Mouse (Mus musculus) left cerebral cortex, adult 2 months (tissue): ENCODE results near the gene BC051019. TPM values are rescaled to one million over a fixed set of nuclear protein-coding genes. Genes with fewer than 3 reads are reported as not detected.

ENCODE experiments used
- DNase-seq, 2 experiments: peaks; one replicate each; pipeline ENCODE4 v3.0.0; 2021 to 2022; ENCODE audit warnings: low spot score in 2 of 2, mixed read lengths in 1 of 2; ENCODE audit errors: extremely low spot score in 1 of 2
- H3K27ac ChIP-seq: fragments of 200-600 bp; 2 replicates; pipeline ENCODE4 v1.8.1; 2022
- H3K4me3 ChIP-seq: fragments of 200-600 bp; 2 replicates; pipeline ENCODE4 v1.8.1; 2022
- CTCF ChIP-seq: fragments of 200-600 bp; IDR thresholded peaks from 2 replicates; pipeline ENCODE4 v1.8.1; 2022; ENCODE audit warnings: antibody characterized with exemption, mild to moderate bottlenecking, moderate library complexity
- intact Hi-C: fragments of 180-260 bp; cut with DNase I; formaldehyde crosslinking; loops from one replicate; pipeline ENCODE4 v1.15.1; 2025
- long read RNA-seq, 2 experiments: library from polyadenylated mRNA; stranded (forward); transcript quantifications; one replicate each; pipeline ENCODE4 v2.0.0; 2021; ENCODE audit warnings: borderline mapping rate in 2 of 2
- total RNA-seq, 2 experiments: library from RNA; stranded (reverse); gene quantifications; 2 replicates each; pipeline ENCODE4 v1.2.3; 2021

Gene BC051019
- total RNA-seq, result not detected
- long read RNA-seq, experiment 1, result 0 reads
- long read RNA-seq, experiment 2, result 0 reads

- intact Hi-C loops, result no loop called here
- no peak within 1 kb of the TSS for H3K4me3 ChIP-seq
- DNase-seq, result no peak
- no peak within 1 kb of the TSS for H3K27ac ChIP-seq
- no peak for TF ChIP-seq CTCF
These were observed at the start of gene BC051019 for GRCm38 (mm10) chr7:109723697-109724096. Gene BC051019 (minus strand): TSS chr7:109723850.

DNA sequence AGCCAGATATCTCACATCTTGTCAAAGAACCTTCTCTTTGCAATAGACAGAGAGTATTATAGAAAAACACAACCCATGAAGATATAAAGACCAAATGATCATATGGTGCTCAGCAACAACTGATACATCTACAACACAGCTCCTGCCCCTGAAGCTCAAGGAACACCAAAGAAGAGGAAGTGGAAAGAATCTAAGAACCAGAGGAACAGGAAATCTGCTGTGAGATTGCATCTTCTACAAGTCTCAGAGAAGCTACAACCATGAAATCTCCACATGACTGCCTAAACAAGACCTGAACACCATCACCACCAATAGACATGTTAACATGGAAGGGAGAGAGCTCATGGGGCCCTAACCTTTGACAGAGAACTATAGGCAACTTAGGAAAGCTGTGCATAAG lies 48.6 kb upstream of the BC051019 start:
- no peak for DNase-seq
- intact Hi-C loops, result no loop called here
- H3K27ac ChIP-seq, result no peak overlapping the region
- no peak for TF ChIP-seq CTCF
- H3K4me3 ChIP-seq, result no peak overlapping the region

- DNase-seq, result no peak
- intact Hi-C loops, result no loop called here
- no peak for TF ChIP-seq CTCF
- Histone ChIP-seq H3K4me3 (no peak overlapping the region), H3K27ac (no peak overlapping the region)
These were observed 45.2 kb upstream of the BC051019 start for GRCm38 (mm10) chr7:109768699-109769383.

DNA sequence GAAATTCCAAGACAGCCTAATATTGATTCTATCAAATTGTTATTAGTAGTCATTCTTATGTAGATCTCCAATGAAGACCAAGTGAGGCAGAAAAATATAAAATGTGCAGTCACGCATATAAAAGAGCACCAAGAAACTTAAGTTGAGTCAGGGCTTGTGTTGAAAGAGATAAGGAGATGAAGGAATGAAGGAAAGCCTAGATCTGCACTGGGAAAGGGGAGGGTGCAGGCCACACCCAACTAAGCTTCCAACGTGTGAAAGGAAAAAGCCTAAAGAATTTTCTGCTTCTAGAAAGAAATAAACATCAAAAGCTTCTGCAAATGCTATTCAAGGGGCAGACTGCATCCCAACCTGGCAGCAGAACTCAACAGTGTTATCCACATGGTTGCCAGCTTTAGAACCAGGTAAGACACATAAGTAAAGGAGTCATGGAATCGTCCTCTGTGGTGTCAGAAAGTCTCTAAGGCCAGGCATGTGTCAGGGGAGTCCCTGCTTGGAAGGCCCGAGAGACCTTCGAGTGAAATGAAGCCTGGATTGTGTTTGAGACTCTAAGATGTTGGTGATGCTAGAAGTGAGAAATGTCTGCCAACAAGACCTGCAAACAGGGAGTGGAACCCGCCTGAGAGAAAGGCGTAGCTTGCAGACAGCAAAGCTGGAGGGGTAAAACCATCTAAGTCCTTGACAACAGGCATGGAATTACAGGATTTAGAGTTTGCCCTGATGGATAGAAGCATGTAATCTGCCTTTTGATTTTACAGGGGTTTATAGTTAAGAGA lies 44.1 kb upstream of the BC051019 start:
- H3K27ac ChIP-seq, result no peak overlapping the region
- H3K4me3 ChIP-seq, result no peak overlapping the region
- TF ChIP-seq CTCF, result no peak
- intact Hi-C loops, result no loop called here
- no peak for DNase-seq

- no peak for TF ChIP-seq CTCF
- DNase-seq, result no peak
- intact Hi-C loops, result no loop called here
- Histone ChIP-seq H3K4me3 (no peak overlapping the region), H3K27ac (no peak overlapping the region)
These were observed 40.4 kb upstream of the BC051019 start for GRCm38 (mm10) chr7:109764009-109764408.

DNA sequence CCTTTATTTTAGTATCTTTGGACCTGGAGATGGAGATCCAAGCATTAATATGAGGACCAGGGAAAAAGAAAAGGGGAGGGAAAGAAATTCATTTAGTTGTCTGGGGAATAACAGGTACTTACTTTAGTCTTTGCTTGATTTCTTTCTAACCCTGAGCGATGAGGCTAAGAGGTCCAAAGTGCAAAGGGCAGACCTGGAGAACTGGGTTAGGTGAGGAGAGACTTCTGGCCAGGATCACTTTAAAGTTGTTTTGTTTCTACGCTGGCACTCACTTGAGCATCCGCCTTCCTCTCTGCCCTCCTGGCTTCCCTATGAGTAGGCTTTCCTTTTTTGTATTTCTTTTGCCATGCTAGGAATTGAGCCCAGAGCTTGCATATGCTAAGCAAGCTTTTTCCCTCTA lies 32.6 kb upstream of the BC051019 start:
- DNase-seq, result no peak
- intact Hi-C loops, result no loop called here
- Histone ChIP-seq H3K4me3 (no peak overlapping the region), H3K27ac (no peak overlapping the region)
- no peak for TF ChIP-seq CTCF

DNA sequence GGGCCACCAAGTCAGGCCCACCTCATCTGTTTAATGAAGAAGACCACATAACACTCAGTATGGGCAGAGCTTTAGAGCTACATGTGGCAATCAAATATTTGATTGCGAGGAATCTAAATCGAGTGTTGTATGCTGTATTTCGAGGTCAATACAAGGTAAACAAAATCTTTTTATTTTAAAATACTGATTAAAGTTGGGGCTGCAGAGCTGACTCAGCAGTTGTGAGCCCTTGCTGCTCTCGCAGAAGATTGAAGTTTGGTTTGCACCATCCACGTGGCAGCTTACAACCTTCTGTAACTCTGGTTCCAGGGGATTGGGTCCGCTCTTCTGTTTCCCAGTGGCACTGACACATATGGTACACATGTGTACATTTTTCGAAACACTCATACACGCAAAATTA lies 30.4 kb upstream of the BC051019 start:
- H3K4me3 ChIP-seq, result no peak overlapping the region
- no peak overlapping the region for H3K27ac ChIP-seq
- intact Hi-C loops, result no loop called here
- no peak for DNase-seq
- no peak for TF ChIP-seq CTCF

GRCm38 (mm10) chr7:109752008-109752925 lies 28.6 kb upstream of the BC051019 start, which contains the start of gene Tmem9b:
Gene Tmem9b (minus strand): TSS chr7:109752875.
- TF ChIP-seq CTCF, result peak; percentile 17; the same call in 1 of the 2 replicates
- intact Hi-C loops, result loop anchor here (2.0 kb wide), 2 partner anchors 29 to 141 kb away; no protein-coding TSS in a partner anchor
- DNase-seq, result peak; percentile 83 to 86
- peak within 1 kb of the TSS; percentile 97 for H3K4me3 ChIP-seq
- peak within 1 kb of the TSS; percentile 98 for H3K27ac ChIP-seq

- peak overlapping the region; percentile 98 for H3K27ac ChIP-seq
- intact Hi-C loops, result loop anchor here (2.0 kb wide), 2 partner anchors 29 to 141 kb away; no protein-coding TSS in a partner anchor
- DNase-seq, result no peak
- TF ChIP-seq CTCF, result no peak
- H3K4me3 ChIP-seq, result peak overlapping the region; percentile 97
These were observed 27.9 kb upstream of the BC051019 start for GRCm38 (mm10) chr7:109751427-109752007.

- Histone ChIP-seq H3K27ac (no peak overlapping the region), H3K4me3 (no peak overlapping the region)
- peak; percentile 31 for TF ChIP-seq CTCF
- no peak for DNase-seq
- intact Hi-C loops, result no loop called here
These were observed 24.1 kb upstream of the BC051019 start for GRCm38 (mm10) chr7:109747747-109748146.

- Histone ChIP-seq H3K4me3 (no peak overlapping the region), H3K27ac (no peak overlapping the region)
- TF ChIP-seq CTCF, result no peak
- intact Hi-C loops, result no loop called here
- no peak for DNase-seq
These were observed 18.1 kb upstream of the BC051019 start for GRCm38 (mm10) chr7:109741703-109742102.
